Mouse (Mus musculus): ENCODE results near the gene Tmem9. TPM values are rescaled to one million over a fixed set of nuclear protein-coding genes. Genes with fewer than 3 reads are reported as not detected.

The Tmem9 gene
- total RNA-seq (2023): 1 to 10 TPM; 4.2 to 8.3 TPM

DNA sequence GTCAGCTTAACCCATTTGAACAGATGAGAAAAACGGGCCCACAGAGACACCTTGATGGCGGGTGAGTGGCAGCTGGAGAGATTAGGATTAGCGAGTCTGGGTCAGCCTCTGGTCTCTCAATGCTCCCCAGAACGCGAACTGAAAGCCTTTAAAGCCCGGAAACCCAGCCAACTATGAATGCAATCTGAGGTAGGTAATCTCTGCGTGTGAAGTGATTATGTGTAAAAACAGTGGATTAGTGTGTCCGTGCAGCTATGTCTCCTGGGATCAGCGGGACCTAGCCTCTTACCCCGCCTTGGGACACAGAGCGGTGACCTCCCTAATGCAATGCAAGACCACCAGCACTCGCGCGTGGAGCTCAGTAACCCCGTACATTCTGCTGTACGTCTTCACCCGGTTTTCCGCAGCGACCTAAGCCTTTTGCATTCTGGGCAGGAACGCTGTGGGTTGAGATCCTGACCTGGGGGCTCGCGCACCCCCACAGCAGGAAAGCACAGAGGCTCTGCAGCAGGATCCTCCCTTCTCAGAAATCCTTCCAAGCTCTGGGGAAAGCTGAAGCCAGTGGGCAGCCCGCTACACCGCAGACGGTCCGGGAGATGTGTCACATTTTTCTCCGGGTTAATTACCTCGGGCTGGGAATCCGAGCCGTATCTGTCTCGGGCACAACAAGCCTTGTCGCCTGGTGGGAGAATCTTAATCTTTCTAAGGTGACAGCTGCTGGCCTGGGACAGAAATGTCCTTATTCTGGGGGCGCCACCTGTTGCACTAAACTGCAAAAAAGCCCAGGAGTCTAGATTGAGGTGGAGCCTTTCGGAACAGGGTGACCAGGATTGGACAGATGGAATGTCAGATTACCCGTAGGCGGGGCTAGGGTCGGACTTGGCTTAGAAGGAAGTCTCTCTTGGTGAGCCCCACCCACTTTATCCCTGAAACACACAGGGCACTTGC lies at the start of gene Tmem9:
Tmem9 (plus strand) TSS at position 940 of the 948 bp plus-strand sequence.

DNA sequence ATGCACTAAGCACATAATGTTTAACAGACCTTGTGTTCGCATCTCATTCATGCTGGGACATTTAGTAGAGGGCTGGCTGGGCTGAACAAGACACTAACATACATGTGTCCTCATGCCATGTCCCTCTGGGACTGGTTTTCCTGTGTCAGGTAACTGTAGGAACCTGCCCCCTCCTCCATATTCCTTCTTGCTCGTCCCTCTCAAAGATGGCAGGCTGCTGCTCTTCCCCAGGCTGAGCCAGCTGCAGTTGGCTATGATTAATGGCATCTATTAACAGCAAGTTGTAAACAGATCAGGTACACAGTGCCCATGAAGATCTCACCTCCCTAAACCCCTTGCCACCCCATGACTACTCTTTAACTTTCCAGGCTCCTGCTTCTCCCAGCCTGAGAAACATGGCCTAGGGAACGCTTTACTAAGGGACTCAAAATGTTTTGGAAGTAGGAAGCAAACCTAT lies 1.6 kb upstream of the Tmem9 start, which contains the start of gene Igfn1:
Igfn1 (minus strand) TSS at position 51 of the 457 bp plus-strand sequence.

DNA sequence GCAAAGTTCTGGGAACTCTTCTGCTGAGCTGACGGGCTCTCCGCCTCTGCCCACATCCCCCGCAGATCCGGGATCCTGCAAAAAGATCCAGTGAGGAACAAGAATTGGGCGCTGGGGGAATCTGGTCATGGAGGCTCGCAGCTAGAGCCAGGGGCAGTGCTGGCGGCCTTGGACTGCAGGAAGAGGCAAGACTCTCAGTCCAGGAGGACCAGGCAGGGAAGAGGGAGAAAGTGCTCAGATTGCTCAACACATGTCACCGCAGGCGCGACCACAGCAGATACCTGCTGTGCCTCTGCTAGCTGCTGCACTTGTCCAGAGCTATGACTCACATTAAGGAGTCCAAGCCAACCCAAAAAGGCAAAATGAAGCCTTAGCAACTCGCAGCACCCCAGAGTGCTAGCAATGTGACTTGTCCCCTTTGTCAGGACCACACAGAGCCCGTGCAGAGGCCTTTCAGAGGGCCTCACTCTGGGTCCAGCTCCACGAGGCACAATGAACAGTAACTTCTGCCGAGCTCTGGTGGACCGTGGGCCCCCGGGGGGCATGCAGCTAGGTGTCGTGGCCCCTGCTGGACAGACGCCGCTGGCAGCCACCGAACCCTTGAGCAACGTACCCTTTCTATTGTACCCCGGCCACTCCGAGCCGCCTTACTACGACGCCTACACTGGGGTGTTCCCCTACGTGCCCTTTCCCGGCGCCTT lies 42.5 kb downstream of the Tmem9 start, which contains the start of gene Ascl5:
Ascl5 (plus strand) TSS at position 493 of the 701 bp plus-strand sequence.

DNA sequence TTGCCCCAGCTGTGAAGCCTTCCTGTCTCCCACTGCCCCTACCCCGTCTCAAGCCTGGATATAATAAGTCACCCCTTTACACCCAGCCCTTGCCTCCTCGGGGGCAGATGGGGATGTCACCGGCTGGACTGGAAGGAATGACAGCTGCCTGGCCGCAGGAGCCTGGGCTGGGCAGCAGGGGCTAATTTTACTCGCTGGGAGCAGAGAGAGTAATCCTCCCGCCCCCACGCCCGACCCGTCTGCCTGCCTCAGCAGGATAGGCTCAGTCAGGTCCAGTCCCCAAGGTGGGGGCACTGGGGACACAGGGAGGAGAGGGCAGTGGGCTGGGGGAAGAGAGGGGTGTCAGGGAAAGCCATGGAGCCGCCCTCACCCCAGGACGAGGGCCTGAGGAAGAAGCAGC lies 44.6 kb downstream of the Tmem9 start, which contains the start of gene Cacna1s:
Cacna1s (plus strand) TSS at position 204 of the 400 bp plus-strand sequence.

Other genes with a start within 250 kb of the Tmem9 start
- gene Phlda3, start 242.0 kb upstream of the Tmem9 start, total RNA-seq (2023): under 1 TPM in 1 of 2 experiments, not detected in 1; 0.66 TPM
- not detected for gene Tnni1, start 228.7 kb upstream of the Tmem9 start, total RNA-seq (2023)
- gene Lad1, start 189.6 kb upstream of the Tmem9 start, total RNA-seq (2023): not detected
- gene Tnnt2, start 171.8 kb upstream of the Tmem9 start, total RNA-seq (2023): not detected
- not detected for gene Pkp1, start 88.9 kb upstream of the Tmem9 start, total RNA-seq (2023)
- gene Igfn1, start 1.8 kb upstream of the Tmem9 start, total RNA-seq (2023): not detected
- not detected for gene Ascl5, start 42.7 kb downstream of the Tmem9 start, total RNA-seq (2023)
- gene Cacna1s, start 44.6 kb downstream of the Tmem9 start, total RNA-seq (2023): not detected
- 100 to 1,000 TPM; 159 to 169 TPM for gene Kif21b, start 123.2 kb downstream of the Tmem9 start, total RNA-seq (2023)
- not detected for gene Mroh3, start 204.7 kb downstream of the Tmem9 start, total RNA-seq (2023)
- not detected for gene Inava, start 226.1 kb downstream of the Tmem9 start, total RNA-seq (2023)

Data from neutrophil, adult 83 days (primary cell).